Mouse (Mus musculus): ENCODE measurements around the gene Rarres2. TPM values are rescaled to one million over a fixed set of nuclear protein-coding genes. Genes with fewer than 3 reads are reported as not detected.
A peak's percentile ranks its signal among the peaks of the same experiment; 100 is the strongest.

Gene Rarres2
- total and polyA plus RNA-seq, 3 experiments, result not detected

- Histone ChIP-seq H3K4me3 (ENCODE audit: control insufficient read depth in 1 of 2, insufficient read depth in 1 of 2, low read depth in 2 of 2, low read length in 2 of 2) (no peak overlapping the region), H3K27me3 (ENCODE audit: control insufficient read depth in 1 of 2, insufficient read depth in 2 of 2, low read length in 2 of 2) (no peaks in the 10 kb centered on the region), H3K36me3 (ENCODE audit: control insufficient read depth in 1 of 2, insufficient read depth in 2 of 2, low read length in 2 of 2) (no peaks in the 10 kb centered on the region), H3K27ac (ENCODE audit: control insufficient read depth, low read depth, low read length) (no peak overlapping the region), H3K79me2 (ENCODE audit: control insufficient read depth, insufficient read depth, low read length, poor library complexity) (no peaks in the 10 kb centered on the region), H3K9ac (ENCODE audit: control insufficient read depth, low read depth, low read length, poor library complexity, severe bottlenecking) (no peak overlapping the region), H3K4me1 (ENCODE audit: control insufficient read depth in 1 of 2, insufficient read depth in 2 of 2, low read length in 2 of 2) (no peaks in the 10 kb centered on the region), H3K9me3 (replicated peaks; ENCODE audit: insufficient read depth, low read length) (no peaks in the 10 kb centered on the region)
- TF ChIP-seq MAZ (IDR thresholded peaks at IDR 0.05; ENCODE audit: low read depth, low read length), result no peak
- TF ChIP-seq MEF2A (IDR thresholded peaks at IDR 0.05; ENCODE audit: extremely low read depth, insufficient replicate concordance, low read depth, low read length, poor library complexity, severe bottlenecking), result no peak
- no peak for TF ChIP-seq EP300 (IDR thresholded peaks at IDR 0.05; ENCODE audit: low read depth in 1 of 2, low read length in 2 of 2)
- TF ChIP-seq CTCF (IDR thresholded peaks at IDR 0.05 in 2 of 3, conservative IDR thresholded peaks at IDR 0.05 in 1 of 3; ENCODE audit: control insufficient read depth in 1 of 3, insufficient read depth in 1 of 3, low read depth in 2 of 3, low read length in 3 of 3, poor library complexity in 1 of 3, severe bottlenecking in 1 of 3), result no peak
- no peak for TF ChIP-seq MAFK (IDR thresholded peaks at IDR 0.05; ENCODE audit: borderline replicate concordance, low read depth, low read length)
- no peak for TF ChIP-seq MAX (IDR thresholded peaks at IDR 0.05; ENCODE audit: low read length)
- no peak for TF ChIP-seq ZC3H11A (IDR thresholded peaks at IDR 0.05; ENCODE audit: low read depth, low read length)
- TF ChIP-seq RCOR1 (IDR thresholded peaks at IDR 0.05; ENCODE audit: low read depth, low read length), result no peak
- TF ChIP-seq JUND (IDR thresholded peaks at IDR 0.05; ENCODE audit: low read depth, low read length), result no peak
- no peak for TF ChIP-seq MYC (IDR thresholded peaks at IDR 0.05; ENCODE audit: low read depth, low read length)
- DNase-seq (ENCODE audit: low read depth, low spot score), result no peak
These were observed 32.7 kb downstream of the Rarres2 start for GRCm38 (mm10) chr6:48539860-48540259.

GRCm38 (mm10) chr6:48538841-48539737, 33.5 kb downstream of the Rarres2 start:
- Histone ChIP-seq H3K9me3 (replicated peaks; ENCODE audit: insufficient read depth, low read length) (no peaks in the 10 kb centered on the region), H3K79me2 (ENCODE audit: control insufficient read depth, insufficient read depth, low read length, poor library complexity) (no peaks in the 10 kb centered on the region), H3K27me3 (ENCODE audit: control insufficient read depth in 1 of 2, insufficient read depth in 2 of 2, low read length in 2 of 2) (no peaks in the 10 kb centered on the region), H3K27ac (ENCODE audit: control insufficient read depth, low read depth, low read length) (no peak overlapping the region), H3K4me3 (ENCODE audit: control insufficient read depth in 1 of 2, insufficient read depth in 1 of 2, low read depth in 2 of 2, low read length in 2 of 2) (no peak overlapping the region), H3K36me3 (ENCODE audit: control insufficient read depth in 1 of 2, insufficient read depth in 2 of 2, low read length in 2 of 2) (no peaks in the 10 kb centered on the region), H3K9ac (ENCODE audit: control insufficient read depth, low read depth, low read length, poor library complexity, severe bottlenecking) (no peak overlapping the region), H3K4me1 (ENCODE audit: control insufficient read depth in 1 of 2, insufficient read depth in 2 of 2, low read length in 2 of 2) (no peaks in the 10 kb centered on the region)
- TF ChIP-seq MAZ (IDR thresholded peaks at IDR 0.05; ENCODE audit: low read depth, low read length) (no peak), RAD21 (IDR thresholded peaks at IDR 0.05; ENCODE audit: low read depth, low read length) (peak; percentile 2), NRF1 (IDR thresholded peaks at IDR 0.05; ENCODE audit: insufficient read depth, low read depth, low read length, poor library complexity, severe bottlenecking) (no peak), UBTF (IDR thresholded peaks at IDR 0.05; ENCODE audit: borderline replicate concordance, insufficient read depth, low read depth, low read length) (no peak), USF1 (IDR thresholded peaks at IDR 0.05; ENCODE audit: low read depth, low read length) (no peak), TCF12 (IDR thresholded peaks at IDR 0.05; ENCODE audit: low read depth, low read length) (no peak), KAT2A (conservative IDR thresholded peaks at IDR 0.05; ENCODE audit: low read depth, low read length) (no peak), CTCF (IDR thresholded peaks at IDR 0.05 in 2 of 3, conservative IDR thresholded peaks at IDR 0.05 in 1 of 3; ENCODE audit: control insufficient read depth in 1 of 3, insufficient read depth in 1 of 3, low read depth in 2 of 3, low read length in 3 of 3, poor library complexity in 1 of 3, severe bottlenecking in 1 of 3) (peak; percentile 21 to 47 (median 27); a peak in 4 of 6 replicates), ZC3H11A (IDR thresholded peaks at IDR 0.05; ENCODE audit: low read depth, low read length) (no peak)
- peak; percentile 24 for DNase-seq (ENCODE audit: low read depth, low spot score)
